Mouse (Mus musculus) hindbrain, embryonic 14.5 days (tissue): ENCODE measurements at regions not wholly inside any gene's neighbourhood (a gene's known extent, or its start where the extent isn't known, plus 50 kb on each side); places are given as distances from the start of the nearest gene placed in this dataset.

Source experiments
- ATAC-seq: fragments of 200-750 bp; cut with Nextera tagmentation; 2 replicates; pipeline ENCODE4 v1.8.0; 2017; ENCODE audit warnings: moderate number of reproducible peaks, mild to moderate bottlenecking, moderate TSS enrichment, moderate library complexity; ENCODE audit not compliant: low FRiP score
- DNase-seq: peaks from one replicate; pipeline ENCODE4 v3.0.0-alpha.2; 2015; ENCODE audit warnings: low spot score
- H3K27ac ChIP-seq: fragments of 300-500 bp; sonication (generic); 2 replicates; pipeline ENCODE4 v1.5.1; 2014; ENCODE audit warnings: mild to moderate bottlenecking, moderate library complexity
- H3K27me3 ChIP-seq: fragments of 300-500 bp; sonication (generic); 2 replicates; pipeline ENCODE4 v1.6.1; 2014; ENCODE audit warnings: mild to moderate bottlenecking, low read length, mixed read lengths; ENCODE audit not compliant: control insufficient read depth, insufficient read depth
- H3K36me3 ChIP-seq: fragments of 300-500 bp; sonication (generic); replicated peaks from 2 replicates; pipeline ENCODE4 v1.6.1; 2014; ENCODE audit not compliant: control insufficient read depth, insufficient read depth
- H3K4me1 ChIP-seq: fragments of 300-500 bp; sonication (generic); replicated peaks from 2 replicates; pipeline ENCODE4 v1.6.1; 2014; ENCODE audit warnings: antibody characterized with exemption, low read length, mixed read lengths; ENCODE audit not compliant: control insufficient read depth, insufficient read depth
- H3K4me2 ChIP-seq: fragments of 300-500 bp; sonication (generic); replicated peaks from 2 replicates; pipeline ENCODE4 v1.6.1; 2014; ENCODE audit warnings: mild to moderate bottlenecking, moderate library complexity
- H3K4me3 ChIP-seq: fragments of 300-500 bp; sonication (generic); replicated peaks from 2 replicates; pipeline ENCODE4 v1.5.1; 2014; ENCODE audit warnings: mild to moderate bottlenecking, low read length
- H3K9ac ChIP-seq: fragments of 300-500 bp; sonication (generic); 2 replicates; pipeline ENCODE4 v1.6.1; 2014
- H3K9me3 ChIP-seq: fragments of 300-500 bp; sonication (generic); 2 replicates; pipeline ENCODE4 v1.6.1; 2016; ENCODE audit warnings: low read length; ENCODE audit not compliant: control insufficient read depth
- WGBS: fragments of 180-500 bp; shearing (Covaris S2); extraction: QIAGEN DNeasy Blood & Tissue Kit; methylation state at CpG from one replicate; pipeline ENCODE4 v1.1.7; 2014; 5-methylcytosine and 5-hydroxymethylcytosine counted together

DNA sequence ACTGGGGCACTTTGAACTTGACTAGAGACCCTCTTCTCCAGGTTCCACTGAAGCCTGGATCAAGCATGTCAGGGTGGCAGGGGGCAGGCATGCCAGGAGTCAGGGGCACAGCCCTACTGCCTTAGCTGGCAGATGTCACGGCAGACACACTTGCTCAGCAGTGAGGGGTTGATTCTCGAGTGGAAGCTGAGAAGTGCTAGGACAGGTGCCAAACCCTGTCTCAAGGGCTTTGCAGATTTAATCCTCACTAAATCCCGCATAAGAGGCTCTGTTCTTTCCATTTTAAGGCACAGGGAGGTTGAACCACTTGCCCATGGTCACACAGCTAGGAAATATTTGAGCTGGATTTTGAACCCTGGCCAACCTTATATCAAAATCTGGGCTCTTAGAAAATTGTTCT is 223.5 kb upstream of the Mvb12b start:
- H3K27ac ChIP-seq = no peak overlapping the region
- no peak overlapping the region for H3K9ac ChIP-seq
- no peak overlapping the region for H3K4me3 ChIP-seq
- H3K27me3 ChIP-seq = no peaks in the 10 kb centered on the region
- no peaks in the 10 kb centered on the region for H3K9me3 ChIP-seq
- ATAC-seq (no peak), DNase-seq (no peak)
- H3K4me2 ChIP-seq = no peak overlapping the region
- H3K4me1 ChIP-seq = peaks cover 22% of the 10 kb centered on the region
- WGBS = 42% methylated on average over 3 of the region's 3 CpGs
- no peaks in the 10 kb centered on the region for H3K36me3 ChIP-seq

DNA sequence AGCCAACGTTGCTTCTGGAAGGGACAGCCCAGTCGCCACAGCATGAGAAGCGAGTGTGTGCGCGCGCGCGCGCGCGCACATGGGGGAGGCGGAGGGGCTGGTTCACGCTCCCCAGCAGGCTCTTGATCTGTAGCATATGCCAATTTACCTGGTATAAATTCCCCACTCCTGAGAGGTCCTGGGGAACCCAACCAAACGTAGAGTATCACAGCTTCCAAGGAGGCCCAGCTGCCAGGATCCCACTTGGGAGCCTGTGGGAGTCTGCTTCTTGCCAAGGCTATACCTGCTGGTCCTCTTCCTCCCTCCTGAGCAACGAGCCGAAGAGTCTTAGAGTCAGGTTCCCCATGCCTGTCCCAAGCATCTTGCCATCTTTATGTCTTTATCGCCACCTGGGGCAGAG is 222.8 kb upstream of the Mvb12b start:
- no peak for ATAC-seq

DNA sequence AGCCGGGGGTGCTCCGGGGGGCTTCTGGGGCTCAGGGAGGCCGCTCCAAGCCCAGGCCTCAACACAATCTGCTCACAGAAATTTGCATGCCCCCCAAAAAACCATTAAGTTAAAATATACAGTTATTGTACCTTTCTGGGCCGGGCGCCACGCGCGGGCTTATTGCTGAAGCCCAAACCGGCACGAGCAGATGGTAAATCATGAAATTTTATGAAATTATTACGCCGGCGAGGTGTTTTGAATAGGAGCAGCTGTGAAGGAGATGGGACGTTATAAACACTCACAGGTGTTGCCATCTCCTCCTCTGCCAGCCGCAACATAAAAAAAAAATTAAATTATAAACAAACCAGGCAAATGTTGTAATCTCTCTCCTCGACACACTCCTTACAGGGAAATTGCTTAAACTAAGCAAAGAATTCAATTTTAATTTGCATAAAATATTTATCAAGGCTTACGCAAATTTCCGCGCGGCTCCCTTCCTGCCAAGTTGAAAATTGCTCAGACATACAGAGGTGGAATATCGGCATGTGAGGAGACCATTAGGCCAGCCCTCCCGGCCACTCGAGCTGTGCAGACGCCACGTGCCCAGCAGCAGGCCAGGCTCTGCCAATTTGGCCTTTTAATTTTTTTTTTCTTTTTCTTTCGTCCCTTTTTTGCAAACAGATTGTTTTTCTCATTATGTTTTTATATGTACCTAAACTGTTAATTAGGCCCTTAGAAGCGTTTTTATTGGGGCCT is 220.0 kb upstream of the Mvb12b start:
- H3K9ac ChIP-seq = peak overlapping the region; percentile 39

More for the DNA sequence above, 222.8 kb upstream of the Mvb12b start:
- Histone ChIP-seq H3K27ac (no peak overlapping the region), H3K4me3 (no peak overlapping the region), H3K36me3 (no peaks in the 10 kb centered on the region), H3K4me1 (peaks cover 29% of the 10 kb centered on the region), H3K9me3 (no peaks in the 10 kb centered on the region), H3K9ac (no peak overlapping the region), H3K4me2 (no peak overlapping the region), H3K27me3 (no peaks in the 10 kb centered on the region)
- DNase-seq = no peak
- WGBS = 87% methylated on average over 17 of the region's 17 CpGs

DNA sequence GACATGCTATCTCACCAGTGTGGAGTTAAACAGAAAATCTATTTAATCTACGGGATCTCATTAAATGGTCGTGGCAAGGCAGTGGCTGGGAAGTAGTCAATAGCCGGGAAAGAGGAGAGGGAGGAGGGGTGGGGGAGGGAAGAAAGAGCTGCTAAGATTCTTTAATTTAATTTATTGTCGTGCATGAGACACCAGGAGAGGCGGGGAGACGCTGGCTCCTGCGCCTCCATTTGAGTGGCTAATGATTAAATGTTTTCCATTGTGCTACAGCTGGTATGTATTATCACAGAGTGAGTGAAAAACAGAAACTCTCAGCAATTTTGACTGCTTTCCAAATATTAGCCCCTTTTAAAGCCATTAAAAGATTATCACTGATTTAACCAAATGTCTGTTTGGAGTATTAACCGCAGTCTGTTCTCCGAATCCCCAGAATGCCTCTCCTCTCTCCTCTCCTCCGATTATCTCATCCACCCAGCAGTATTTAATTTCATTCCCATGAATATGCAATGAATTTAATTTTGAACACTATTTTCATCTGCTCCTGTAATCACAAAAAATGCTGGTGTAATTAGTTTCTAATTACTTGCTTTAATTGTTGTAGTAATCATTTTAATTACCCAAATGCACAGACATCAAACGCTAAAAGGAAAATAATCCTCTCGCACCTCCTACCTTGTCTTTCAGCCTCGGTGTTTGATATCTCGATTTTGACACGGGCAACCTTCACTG is 219.3 kb upstream of the Mvb12b start:
- no peaks in the 10 kb centered on the region for H3K36me3 ChIP-seq
- peak overlapping the region; percentile 94 for H3K27ac ChIP-seq
- 10% methylated on average over 15 of the region's 15 CpGs for WGBS
- peak; percentile 72 for DNase-seq
- no peaks in the 10 kb centered on the region for H3K9me3 ChIP-seq
- peak; percentile 66 for ATAC-seq
- H3K27me3 ChIP-seq = no peaks in the 10 kb centered on the region
- H3K4me2 ChIP-seq = peak overlapping the region; percentile 45
- peak overlapping the region; percentile 39 for H3K9ac ChIP-seq
- H3K4me3 ChIP-seq = peak overlapping the region; percentile 10; the same call in 1 of the 2 replicates
- H3K4me1 ChIP-seq = peaks cover 36% of the 10 kb centered on the region

More for the DNA sequence above, 220.0 kb upstream of the Mvb12b start:
- Histone ChIP-seq H3K36me3 (no peaks in the 10 kb centered on the region), H3K9me3 (no peaks in the 10 kb centered on the region), H3K27me3 (no peaks in the 10 kb centered on the region), H3K4me1 (peaks cover 36% of the 10 kb centered on the region), H3K4me2 (peak overlapping the region; percentile 45), H3K4me3 (no peak overlapping the region), H3K27ac (peak overlapping the region; percentile 94)
- ATAC-seq = peak; percentile 40; the same call in 1 of the 2 replicates
- 33% methylated on average over 27 of the region's 27 CpGs for WGBS
- peak; percentile 68 for DNase-seq

DNA sequence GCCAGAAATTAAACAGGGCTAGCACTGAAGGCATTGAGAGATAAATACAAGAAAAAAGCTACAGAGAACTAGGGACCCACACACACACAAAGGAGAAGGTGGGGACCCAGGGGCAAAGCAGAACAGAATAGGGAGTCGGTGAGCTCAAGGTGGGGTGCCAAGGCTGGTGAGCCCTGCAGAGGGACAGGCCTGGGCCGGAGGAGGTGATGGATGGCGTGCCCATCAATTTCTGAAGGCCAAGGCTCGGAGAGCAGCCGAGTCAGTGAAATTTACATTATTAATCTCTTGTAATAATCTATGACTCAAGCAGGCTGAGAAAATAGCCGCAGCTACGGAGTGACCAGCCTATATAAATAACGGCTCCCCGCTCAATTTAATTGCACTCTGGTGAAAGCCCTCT is 218.5 kb upstream of the Mvb12b start:
- Histone ChIP-seq H3K4me2 (peak overlapping the region; percentile 45), H3K9ac (peak overlapping the region; percentile 39), H3K27me3 (no peaks in the 10 kb centered on the region), H3K4me3 (peak overlapping the region; percentile 10; the same call in 1 of the 2 replicates), H3K36me3 (no peaks in the 10 kb centered on the region), H3K4me1 (peaks cover 36% of the 10 kb centered on the region), H3K27ac (peak overlapping the region; percentile 94), H3K9me3 (no peaks in the 10 kb centered on the region)
- ATAC-seq (no peak), DNase-seq (peak; percentile 39)
- 15% methylated on average over 9 of the region's 9 CpGs for WGBS

- no peaks in the 10 kb centered on the region for H3K36me3 ChIP-seq
- peak overlapping the region; percentile 39; the same call in 1 of the 2 replicates for H3K9ac ChIP-seq
- DNase-seq = peak; percentile 42
- no peak overlapping the region for H3K4me3 ChIP-seq
- peak overlapping the region; percentile 45; the same call in 1 of the 2 replicates for H3K4me2 ChIP-seq
- no peaks in the 10 kb centered on the region for H3K9me3 ChIP-seq
- no peak for ATAC-seq
- peak overlapping the region; percentile 94 for H3K27ac ChIP-seq
- 39% methylated on average over 13 of the region's 13 CpGs for WGBS
- H3K4me1 ChIP-seq = peaks cover 36% of the 10 kb centered on the region
- H3K27me3 ChIP-seq = no peaks in the 10 kb centered on the region
These were observed 217.7 kb upstream of the Mvb12b start for GRCm38 (mm10) chr2:34105271-34106051.

DNA sequence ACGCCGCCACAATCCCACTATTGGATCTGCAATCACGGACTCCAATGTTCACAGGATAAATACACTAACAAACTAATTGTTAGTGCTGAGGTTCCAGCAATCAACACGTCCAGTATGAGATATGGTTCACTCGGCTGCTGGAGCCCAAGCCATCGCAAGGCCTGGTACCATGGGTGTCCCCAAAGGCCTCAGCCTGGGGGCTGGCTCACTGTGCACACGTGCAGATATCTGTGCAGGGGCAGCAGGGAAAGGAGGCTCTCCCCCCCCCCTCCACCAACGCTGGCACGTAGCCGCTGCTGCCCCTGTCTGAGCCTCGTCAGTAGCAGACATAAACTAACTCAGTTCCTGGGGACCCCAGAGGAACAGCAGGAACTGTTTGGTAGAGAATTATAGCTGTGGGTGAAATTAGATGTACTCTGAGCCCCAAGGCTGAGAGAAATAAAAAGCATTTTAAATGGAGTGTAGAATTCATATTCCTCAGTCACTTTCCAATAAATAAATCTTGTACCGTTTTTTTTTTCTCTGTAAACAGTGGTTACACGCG is 210.3 kb upstream of the Mvb12b start:
- ATAC-seq (no peak), DNase-seq (no peak)

DNA sequence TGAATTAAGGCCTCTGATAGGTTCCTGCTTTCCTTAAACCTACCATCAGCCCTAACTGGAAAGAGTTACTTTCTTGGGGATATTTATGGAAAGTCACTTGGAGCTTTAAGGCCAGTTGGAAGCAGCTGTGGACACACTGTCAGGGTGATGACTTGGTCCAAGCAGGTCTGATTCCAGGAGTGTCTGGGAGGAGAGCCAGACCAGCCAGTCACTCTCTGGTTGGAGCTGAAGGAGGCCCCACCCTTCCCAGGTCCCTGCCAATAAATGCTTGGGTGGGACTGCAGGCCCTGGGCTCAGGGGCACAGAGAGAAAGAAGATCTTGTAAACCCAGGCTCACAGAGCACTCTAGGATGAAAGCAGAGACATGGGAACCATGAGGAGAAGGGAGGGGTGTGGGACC is 208.8 kb upstream of the Mvb12b start:
- Histone ChIP-seq H3K4me2 (no peak overlapping the region), H3K4me1 (peaks cover 13% of the 10 kb centered on the region; the same call in 1 of the 2 replicates), H3K36me3 (no peaks in the 10 kb centered on the region), H3K4me3 (no peak overlapping the region), H3K27me3 (no peaks in the 10 kb centered on the region), H3K9me3 (no peaks in the 10 kb centered on the region), H3K27ac (no peak overlapping the region), H3K9ac (no peak overlapping the region)
- no peak for DNase-seq
- no peak for ATAC-seq

More for the DNA sequence above, 210.3 kb upstream of the Mvb12b start:
- Histone ChIP-seq H3K27ac (peak overlapping the region; percentile 72), H3K36me3 (no peaks in the 10 kb centered on the region), H3K4me1 (peaks cover 13% of the 10 kb centered on the region; the same call in 1 of the 2 replicates), H3K9me3 (no peaks in the 10 kb centered on the region), H3K4me2 (no peak overlapping the region), H3K9ac (no peak overlapping the region), H3K27me3 (no peaks in the 10 kb centered on the region), H3K4me3 (no peak overlapping the region)
- 45% methylated on average over 14 of the region's 14 CpGs for WGBS
